In genomic region chr12:70459546-70459945, GRCm38 (mm10) we compare ENCODE assay signal across 32 mouse cellular contexts.
"Had no signal": no experiment of that assay in that cellular context is flagged by ENCODE, and none has a peak within 500 bp of the region (broad histone marks: within the 10 kb centered on the region; RNA-seq: fewer than 3 reads in every experiment).

No protein-coding gene starts in this region.

- DNase-seq: heart, postnatal 4 days; kidney, adult 11 months; kidney, adult 18-20 months; kidney, adult 2 months; kidney, adult 8-10 months; kidney, adult 9 months; kidney, postnatal 10 days; kidney, postnatal 14 days; kidney, postnatal 25 days; kidney, postnatal 36 days; kidney, postnatal 4 days; layer of hippocampus, adult 9-11 months; layer of hippocampus, postnatal 36 days had no signal

- ATAC-seq: hindbrain, embryonic 16.5 days; hindbrain, postnatal 0 days; inflammation-experienced regulatory T-cells, adult 6 months; intestine, embryonic 15.5 days; intestine, embryonic 16.5 days; intestine, postnatal 0 days had no signal

- H3K27ac ChIP-seq: heart, embryonic 10.5 days; heart, embryonic 13.5 days; heart, embryonic 15.5 days; hindbrain, embryonic 10.5 days; hindbrain, embryonic 12.5 days; hindbrain, embryonic 13.5 days; hindbrain, embryonic 14.5 days; hindbrain, embryonic 15.5 days; hindbrain, postnatal 0 days; intestine, embryonic 15.5 days; kidney, embryonic 15.5 days; kidney, postnatal 0 days; layer of hippocampus, adult 2 months; left cerebral cortex, adult 2 months had no signal

- H3K9ac ChIP-seq: heart, embryonic 13.5 days; heart, embryonic 15.5 days; hindbrain, embryonic 12.5 days; hindbrain, embryonic 13.5 days; hindbrain, embryonic 14.5 days; hindbrain, embryonic 15.5 days; intestine, embryonic 15.5 days; kidney, embryonic 15.5 days had no signal

- H3K27me3 ChIP-seq: heart, embryonic 13.5 days; heart, embryonic 15.5 days; hindbrain, embryonic 12.5 days; hindbrain, embryonic 13.5 days; hindbrain, embryonic 15.5 days; intestine, embryonic 15.5 days; kidney, embryonic 15.5 days had no signal

- H3K4me2 ChIP-seq: heart, embryonic 11.5 days; heart, embryonic 13.5 days; heart, embryonic 15.5 days; hindbrain, embryonic 12.5 days; hindbrain, embryonic 13.5 days; hindbrain, embryonic 14.5 days; hindbrain, embryonic 15.5 days; intestine, embryonic 15.5 days; kidney, embryonic 15.5 days had no signal

- H3K9me3 ChIP-seq: heart, embryonic 10.5 days; heart, embryonic 13.5 days; heart, embryonic 15.5 days; hindbrain, embryonic 12.5 days; hindbrain, embryonic 13.5 days; hindbrain, embryonic 15.5 days; intestine, embryonic 15.5 days; kidney, embryonic 15.5 days had no signal

- H3K4me3 ChIP-seq: heart, embryonic 10.5 days; heart, embryonic 13.5 days; heart, embryonic 15.5 days; hindbrain, embryonic 10.5 days; hindbrain, embryonic 12.5 days; hindbrain, embryonic 13.5 days; hindbrain, embryonic 15.5 days; intestine, embryonic 15.5 days; kidney, embryonic 15.5 days; layer of hippocampus, adult 2 months; left cerebral cortex, adult 2 months had no signal
